Mouse (Mus musculus): ENCODE results near the gene Trim17. TPM values are rescaled to one million over a fixed set of nuclear protein-coding genes. Genes with fewer than 3 reads are reported as not detected.
A peak's percentile ranks its signal among the peaks of the same experiment; 100 is the strongest.
"Not testable (repeated sequence)": the region's sequence is repeated elsewhere in the genome, so short reads cannot be mapped to it uniquely, and the experiment has no call there.

Trim17 gene
- polyA plus RNA-seq, 1 experiment from 2014 or later, result 0.73 TPM

DNA sequence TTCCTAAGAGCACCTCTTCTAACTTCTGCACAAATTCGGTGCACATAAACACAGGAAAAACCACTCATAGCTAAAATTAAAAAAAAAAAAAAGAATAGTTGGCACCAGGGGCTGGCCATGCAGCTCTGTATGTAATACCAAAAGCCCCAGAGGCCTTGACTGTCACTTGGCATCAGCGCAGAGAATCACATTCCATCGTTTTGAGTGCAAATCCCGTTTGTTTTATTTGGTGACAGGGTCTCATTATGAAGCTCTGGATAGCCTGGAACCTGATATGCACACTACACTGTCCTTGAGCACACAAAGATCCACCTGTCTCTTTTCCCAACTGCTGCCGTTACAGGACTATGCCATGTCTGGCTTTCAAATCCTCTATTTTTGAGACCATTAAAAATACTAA is 3.3 kb upstream of the Trim17 start:
- ATAC-seq (ENCODE audit: low FRiP score), result no peak
- no peaks in the 10 kb centered on the region for H3K36me3 ChIP-seq (ENCODE audit: control insufficient read depth, insufficient read depth, low read length)
- no peaks in the 10 kb centered on the region for H3K4me1 ChIP-seq (replicated peaks; ENCODE audit: control insufficient read depth, insufficient read depth, low read length)
- H3K4me3 ChIP-seq (ENCODE audit: low read depth, low read length), result no peak overlapping the region
- no peak for DNase-seq (ENCODE audit: low spot score)
- no peak overlapping the region for H3K4me2 ChIP-seq (replicated peaks; ENCODE audit: low read depth, low read length)
- no peaks in the 10 kb centered on the region for H3K9me3 ChIP-seq (ENCODE audit: control insufficient read depth, low read length)
- no peak overlapping the region for H3K9ac ChIP-seq (ENCODE audit: low read depth, low read length)
- WGBS, result 72% methylated on average over 5 of the region's 5 CpGs
- no peaks in the 10 kb centered on the region for H3K27me3 ChIP-seq (ENCODE audit: control insufficient read depth, insufficient read depth, low read length)
- H3K27ac ChIP-seq (ENCODE audit: low read depth, low read length), result no peak overlapping the region

DNA sequence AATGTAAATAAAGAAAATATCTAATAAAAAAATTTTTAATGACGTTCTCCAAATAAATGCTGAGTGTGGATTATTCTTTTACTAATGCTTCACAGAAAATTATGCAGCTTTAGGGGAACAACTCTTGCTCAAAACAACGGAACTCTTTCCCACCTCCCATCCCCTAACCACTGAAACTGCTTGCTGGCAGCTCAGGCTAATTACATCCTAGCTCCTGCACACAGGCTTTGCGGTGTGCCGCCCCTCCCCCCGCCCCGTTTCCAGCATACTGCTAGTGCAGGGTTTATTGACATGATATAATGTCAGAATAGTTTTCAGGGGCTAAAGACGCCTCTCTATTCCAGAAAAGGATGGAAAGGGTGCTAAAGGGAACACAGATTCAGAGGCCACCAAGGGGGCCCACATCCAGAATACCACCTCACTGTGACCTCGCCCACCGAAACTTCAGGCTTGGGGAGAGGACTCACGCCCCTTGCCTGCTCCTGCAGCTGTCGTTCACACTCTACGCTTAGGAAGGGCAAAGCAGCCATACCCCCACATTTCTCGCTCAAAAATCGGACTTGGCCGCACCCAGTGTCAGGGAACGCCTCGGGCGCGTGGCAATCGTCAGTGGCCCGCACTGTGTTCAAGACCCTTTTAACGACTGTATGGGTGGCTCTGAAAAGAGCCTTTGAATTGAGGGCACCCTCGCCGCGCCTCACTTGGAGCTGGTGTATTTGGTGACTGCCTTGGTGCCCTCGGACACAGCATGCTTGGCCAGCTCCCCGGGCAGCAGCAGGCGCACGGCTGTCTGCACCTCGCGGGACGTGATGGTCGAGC is 925 bp upstream of the Trim17 start:
- WGBS, result under 1% methylated on average over 33 of the region's 33 CpGs
- H3K36me3 ChIP-seq (ENCODE audit: control insufficient read depth, insufficient read depth, low read length), result no peaks in the 10 kb centered on the region
- H3K27me3 ChIP-seq (ENCODE audit: control insufficient read depth, insufficient read depth, low read length), result no peaks in the 10 kb centered on the region
- H3K9me3 ChIP-seq (ENCODE audit: control insufficient read depth, low read length), result no peaks in the 10 kb centered on the region
- ATAC-seq (ENCODE audit: low FRiP score) (peak; percentile 45; the same call in 1 of the 2 replicates), DNase-seq (ENCODE audit: low spot score) (peak; percentile 78)
- peak overlapping the region; percentile 67 for H3K4me3 ChIP-seq (ENCODE audit: low read depth, low read length)
- H3K4me2 ChIP-seq (replicated peaks; ENCODE audit: low read depth, low read length), result peak overlapping the region; percentile 96
- H3K4me1 ChIP-seq (replicated peaks; ENCODE audit: control insufficient read depth, insufficient read depth, low read length), result peaks cover 5% of the 10 kb centered on the region
- peak overlapping the region; percentile 84 for H3K9ac ChIP-seq (ENCODE audit: low read depth, low read length)
- peak overlapping the region; percentile 99 for H3K27ac ChIP-seq (ENCODE audit: low read depth, low read length)

DNA sequence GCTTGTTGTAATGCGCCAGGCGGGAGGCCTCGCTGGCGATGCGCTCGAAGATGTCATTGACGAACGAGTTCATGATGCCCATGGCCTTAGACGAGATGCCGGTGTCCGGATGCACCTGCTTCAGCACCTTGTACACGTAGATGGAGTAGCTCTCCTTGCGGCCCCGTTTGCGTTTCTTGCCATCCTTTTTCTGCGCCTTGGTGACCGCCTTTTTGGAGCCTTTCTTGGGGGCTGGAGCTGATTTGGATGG is 390 bp upstream of the Trim17 start:
- not testable (repeated sequence) for H3K27me3 ChIP-seq (ENCODE audit: control insufficient read depth, insufficient read depth, low read length); DNase-seq (ENCODE audit: low spot score); H3K9me3 ChIP-seq (ENCODE audit: control insufficient read depth, low read length); ATAC-seq (ENCODE audit: low FRiP score); H3K4me1 ChIP-seq (replicated peaks; ENCODE audit: control insufficient read depth, insufficient read depth, low read length); H3K36me3 ChIP-seq (ENCODE audit: control insufficient read depth, insufficient read depth, low read length)
- Histone ChIP-seq H3K27ac (ENCODE audit: low read depth, low read length) (peak overlapping the region; percentile 99), H3K4me3 (ENCODE audit: low read depth, low read length) (peak overlapping the region; percentile 67), H3K4me2 (replicated peaks; ENCODE audit: low read depth, low read length) (peak overlapping the region; percentile 96), H3K9ac (ENCODE audit: low read depth, low read length) (peak overlapping the region; percentile 84)
- WGBS, result 0% methylated on average over 14 of the region's 17 CpGs

DNA sequence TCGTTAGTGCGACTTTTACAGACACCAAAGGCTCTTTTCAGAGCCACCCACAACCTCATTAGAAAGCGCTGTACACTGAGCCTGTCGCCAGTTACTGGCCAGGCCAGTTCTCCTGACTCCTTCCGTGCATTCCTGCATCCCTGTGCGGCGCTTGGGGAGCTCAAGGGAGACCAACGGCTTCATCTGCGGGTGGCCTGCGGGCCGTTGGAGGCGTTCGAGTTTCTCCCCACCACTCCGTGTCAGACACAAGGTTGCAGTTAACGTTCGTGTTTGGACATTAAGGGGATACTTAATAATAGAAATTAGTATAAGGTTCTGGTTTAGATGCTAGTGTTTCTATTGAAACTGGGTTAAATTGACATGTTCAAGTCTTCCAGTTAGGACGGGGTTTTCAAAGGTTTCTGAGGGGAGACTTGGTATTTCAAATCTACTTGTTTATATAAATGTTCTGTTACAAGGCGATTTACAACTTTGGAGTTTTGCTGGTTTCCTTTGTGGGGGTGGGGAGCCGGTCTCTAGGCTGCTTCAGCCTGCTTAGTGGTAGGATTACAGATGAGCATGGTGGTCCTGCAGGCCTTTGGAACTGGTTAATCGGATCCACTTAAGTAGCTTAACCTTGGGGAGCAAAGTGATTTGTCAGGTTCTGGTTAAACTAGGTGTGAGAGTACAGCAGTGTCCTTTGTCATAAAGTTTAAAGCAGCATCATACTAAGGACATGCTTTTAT is 820 bp downstream of the Trim17 start:
- H3K36me3 ChIP-seq (ENCODE audit: control insufficient read depth, insufficient read depth, low read length), result no peaks in the 10 kb centered on the region
- peak overlapping the region; percentile 76 for H3K9ac ChIP-seq (ENCODE audit: low read depth, low read length)
- under 1% methylated on average over 20 of the region's 20 CpGs for WGBS
- H3K9me3 ChIP-seq (ENCODE audit: control insufficient read depth, low read length), result no peaks in the 10 kb centered on the region
- H3K27me3 ChIP-seq (ENCODE audit: control insufficient read depth, insufficient read depth, low read length), result no peaks in the 10 kb centered on the region
- H3K4me3 ChIP-seq (ENCODE audit: low read depth, low read length), result peak overlapping the region; percentile 67
- peaks cover 5% of the 10 kb centered on the region for H3K4me1 ChIP-seq (replicated peaks; ENCODE audit: control insufficient read depth, insufficient read depth, low read length)
- H3K4me2 ChIP-seq (replicated peaks; ENCODE audit: low read depth, low read length), result peak overlapping the region; percentile 81
- DNase-seq (ENCODE audit: low spot score), result peak; percentile 57
- peak overlapping the region; percentile 99 for H3K27ac ChIP-seq (ENCODE audit: low read depth, low read length)
- ATAC-seq (ENCODE audit: low FRiP score), result no peak; the same call in 1 of the 2 replicates

DNA sequence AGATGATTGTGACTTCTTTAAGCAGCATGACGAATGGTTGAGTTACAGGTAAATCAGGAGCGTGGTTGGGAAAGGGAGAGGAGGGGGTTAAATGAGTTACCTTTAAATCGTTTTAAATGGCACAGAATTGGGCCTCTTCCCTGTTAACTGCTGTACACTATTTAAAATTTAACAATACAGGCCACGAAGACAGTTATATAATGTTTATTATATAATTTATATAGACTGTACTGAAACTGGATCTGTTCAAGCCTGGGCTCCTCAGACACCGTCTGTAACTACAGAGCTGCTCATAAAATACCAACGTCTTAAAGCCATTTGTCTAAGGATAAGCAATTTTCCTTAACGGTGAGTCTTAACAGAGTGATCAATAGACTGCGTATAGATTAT is 1.4 kb downstream of the Trim17 start:
- ATAC-seq (ENCODE audit: low FRiP score), result no peak

DNA sequence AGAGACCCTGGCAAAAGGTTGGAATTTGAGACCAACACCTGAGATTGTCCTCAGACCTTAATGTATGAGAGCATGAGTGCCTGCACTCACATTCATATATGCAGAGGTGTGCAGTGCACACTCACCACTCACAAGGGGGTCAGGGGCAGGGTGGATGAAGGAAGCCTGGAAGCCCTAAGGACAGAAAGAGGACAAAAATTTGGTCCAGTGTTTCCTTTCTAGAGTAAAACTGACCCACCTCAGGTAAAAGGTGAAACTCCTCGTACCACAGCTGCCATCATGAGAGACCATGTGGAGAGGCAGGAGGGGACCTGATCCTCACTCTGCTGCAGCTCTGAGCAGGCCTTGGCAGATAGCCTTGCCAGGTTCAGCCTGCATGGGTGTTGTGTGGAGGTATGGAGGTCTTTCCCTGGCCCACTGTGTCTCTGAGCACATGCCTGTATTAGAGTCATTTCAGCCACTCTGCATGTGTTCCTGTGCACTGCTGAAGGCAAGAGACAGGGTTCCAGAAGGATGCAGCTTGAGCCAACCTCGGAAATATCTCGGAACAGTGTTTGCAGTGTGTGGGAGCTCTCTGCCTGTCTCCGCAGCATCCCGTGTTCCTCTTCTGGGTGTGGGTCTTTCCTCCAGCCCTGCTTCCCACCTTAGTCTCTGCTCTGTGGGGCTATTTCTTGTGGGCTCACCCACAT is 2.9 kb downstream of the Trim17 start:
- Histone ChIP-seq H3K4me1 (replicated peaks; ENCODE audit: control insufficient read depth, insufficient read depth, low read length) (peaks cover 5% of the 10 kb centered on the region), H3K9ac (ENCODE audit: low read depth, low read length) (peak overlapping the region; percentile 11; the same call in 1 of the 2 replicates), H3K4me3 (ENCODE audit: low read depth, low read length) (0 out of 2 replicates have a peak overlapping the region, but pooled peaks have one; percentile 10), H3K27ac (ENCODE audit: low read depth, low read length) (no peak overlapping the region), H3K9me3 (ENCODE audit: control insufficient read depth, low read length) (no peaks in the 10 kb centered on the region), H3K36me3 (ENCODE audit: control insufficient read depth, insufficient read depth, low read length) (no peaks in the 10 kb centered on the region), H3K4me2 (replicated peaks; ENCODE audit: low read depth, low read length) (peak overlapping the region; percentile 81), H3K27me3 (ENCODE audit: control insufficient read depth, insufficient read depth, low read length) (peaks cover 6% of the 10 kb centered on the region)
- ATAC-seq (ENCODE audit: low FRiP score), result no peak
- 94% methylated on average over 5 of the region's 5 CpGs for WGBS
- no peak for DNase-seq (ENCODE audit: low spot score)

More for the DNA sequence above, 1.4 kb downstream of the Trim17 start:
- Histone ChIP-seq H3K27ac (ENCODE audit: low read depth, low read length) (0 out of 2 replicates have a peak overlapping the region, but pooled peaks have one; percentile 99), H3K4me1 (replicated peaks; ENCODE audit: control insufficient read depth, insufficient read depth, low read length) (peaks cover 5% of the 10 kb centered on the region), H3K4me2 (replicated peaks; ENCODE audit: low read depth, low read length) (peak overlapping the region; percentile 81), H3K27me3 (ENCODE audit: control insufficient read depth, insufficient read depth, low read length) (no peaks in the 10 kb centered on the region), H3K9me3 (ENCODE audit: control insufficient read depth, low read length) (no peaks in the 10 kb centered on the region), H3K4me3 (ENCODE audit: low read depth, low read length) (peak overlapping the region; percentile 67), H3K36me3 (ENCODE audit: control insufficient read depth, insufficient read depth, low read length) (no peaks in the 10 kb centered on the region), H3K9ac (ENCODE audit: low read depth, low read length) (peak overlapping the region; percentile 76)
- WGBS, result 46% methylated on average over 8 of the region's 8 CpGs
- DNase-seq (ENCODE audit: low spot score), result peak; percentile 10

DNA sequence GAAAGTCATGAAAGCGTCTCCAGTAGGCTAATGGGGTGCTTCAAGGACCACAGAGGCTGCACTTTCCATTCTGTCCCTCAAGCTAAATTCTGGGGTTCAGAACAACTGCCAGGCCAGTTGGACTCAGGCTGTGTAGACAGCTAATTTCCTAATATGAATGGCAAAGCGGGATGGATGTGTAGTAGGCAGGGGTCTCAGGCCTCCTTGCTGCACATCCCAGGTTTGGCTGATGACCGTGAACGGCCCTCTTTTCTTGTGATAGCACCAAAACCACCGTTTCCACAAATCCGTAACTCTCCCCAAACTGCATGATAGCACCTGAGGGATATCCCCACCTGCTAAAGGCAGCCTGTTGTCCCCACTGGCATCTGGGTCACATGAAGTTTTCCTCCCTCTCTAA is 4.1 kb downstream of the Trim17 start:
- 86% methylated on average over 6 of the region's 6 CpGs for WGBS
- no peaks in the 10 kb centered on the region for H3K9me3 ChIP-seq (ENCODE audit: control insufficient read depth, low read length)
- DNase-seq (ENCODE audit: low spot score), result no peak
- no peak overlapping the region for H3K4me3 ChIP-seq (ENCODE audit: low read depth, low read length)
- peaks cover 6% of the 10 kb centered on the region for H3K4me1 ChIP-seq (replicated peaks; ENCODE audit: control insufficient read depth, insufficient read depth, low read length)
- ATAC-seq (ENCODE audit: low FRiP score), result no peak
- no peak overlapping the region for H3K4me2 ChIP-seq (replicated peaks; ENCODE audit: low read depth, low read length)
- no peaks in the 10 kb centered on the region for H3K36me3 ChIP-seq (ENCODE audit: control insufficient read depth, insufficient read depth, low read length)
- peaks cover 6% of the 10 kb centered on the region for H3K27me3 ChIP-seq (ENCODE audit: control insufficient read depth, insufficient read depth, low read length)
- H3K27ac ChIP-seq (ENCODE audit: low read depth, low read length), result no peak overlapping the region
- no peak overlapping the region for H3K9ac ChIP-seq (ENCODE audit: low read depth, low read length)

DNA sequence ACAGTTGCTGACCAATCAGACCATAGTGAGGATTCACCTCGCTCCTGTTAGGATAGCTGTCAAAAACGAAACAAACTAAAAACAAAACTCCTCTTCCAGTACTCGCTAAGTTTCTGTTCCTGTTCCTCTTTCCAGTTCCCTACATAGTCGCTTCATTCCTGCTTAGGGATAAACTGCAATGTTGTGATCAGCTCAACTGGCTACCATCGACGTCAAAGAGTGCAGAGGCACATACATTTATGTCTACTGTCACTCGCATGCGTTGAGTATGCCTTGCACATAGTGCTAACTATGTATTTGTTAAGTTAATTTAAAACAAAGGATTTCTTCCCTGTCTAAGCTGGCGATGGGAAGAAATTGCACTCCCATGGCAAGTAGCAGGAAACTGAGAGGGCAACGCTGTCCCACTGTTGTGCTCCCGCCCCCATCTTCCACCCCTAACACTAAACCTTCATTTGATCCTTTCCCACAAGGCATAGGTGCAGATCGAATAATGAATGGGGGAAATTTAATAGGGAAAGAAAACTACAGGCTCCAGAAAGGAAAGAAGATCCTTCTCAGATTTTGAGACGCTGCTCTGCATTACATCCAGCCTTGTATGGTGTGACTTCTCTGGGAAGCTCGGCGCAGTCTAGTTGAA is 4.8 kb downstream of the Trim17 start:
- H3K27me3 ChIP-seq (ENCODE audit: control insufficient read depth, insufficient read depth, low read length), result peaks cover 6% of the 10 kb centered on the region
- 0 out of 2 replicates have a peak overlapping the region, but pooled peaks have one; percentile 12 for H3K9ac ChIP-seq (ENCODE audit: low read depth, low read length)
- no peak for ATAC-seq (ENCODE audit: low FRiP score)
- H3K4me3 ChIP-seq (ENCODE audit: low read depth, low read length), result peak overlapping the region; percentile 37
- no peaks in the 10 kb centered on the region for H3K36me3 ChIP-seq (ENCODE audit: control insufficient read depth, insufficient read depth, low read length)
- H3K27ac ChIP-seq (ENCODE audit: low read depth, low read length), result no peak overlapping the region
- no peak for DNase-seq (ENCODE audit: low spot score)
- H3K9me3 ChIP-seq (ENCODE audit: control insufficient read depth, low read length), result no peaks in the 10 kb centered on the region
- H3K4me1 ChIP-seq (replicated peaks; ENCODE audit: control insufficient read depth, insufficient read depth, low read length), result peaks cover 7% of the 10 kb centered on the region
- H3K4me2 ChIP-seq (replicated peaks; ENCODE audit: low read depth, low read length), result peak overlapping the region; percentile 46
- WGBS, result 44% methylated on average over 15 of the region's 15 CpGs

Data from hindbrain, embryonic 11.5 days (tissue).